Mouse (Mus musculus) testis, adult 2 months (tissue): Measurements from ENCODE around the gene Ppm1h.

Experiments used
- CTCF ChIP-seq: fragments of 200-500 bp; IDR thresholded peaks from 2 replicates; pipeline ENCODE4 v1.5.1; 2012; ENCODE audit warnings: low read depth, mild to moderate bottlenecking, inconsistent platforms, low read length, moderate library complexity; ENCODE audit not compliant: control insufficient read depth, insufficient read depth, insufficient replicate concordance
- POLR2A ChIP-seq: fragments of 200-500 bp; IDR thresholded peaks from 2 replicates; pipeline ENCODE4 v1.6.1; 2012; ENCODE audit warnings: low read depth, mild to moderate bottlenecking, inconsistent platforms, low read length, moderate library complexity; ENCODE audit not compliant: control insufficient read depth

- no peak for TF ChIP-seq CTCF
- no peak for TF ChIP-seq POLR2A
Observed at GRCm38 (mm10) chr10:122846476-122846875, 167.9 kb downstream of the Ppm1h start.
